Mouse (Mus musculus) cerebellum, postnatal 14 days (tissue): ENCODE measurements around the gene Matn4.

Experiments used
- DNase-seq, 2 experiments: peaks; one replicate each; pipeline ENCODE4 v3.0.0; 2021; ENCODE audit warnings: mixed read lengths in 2 of 2

Gene Matn4

DNA sequence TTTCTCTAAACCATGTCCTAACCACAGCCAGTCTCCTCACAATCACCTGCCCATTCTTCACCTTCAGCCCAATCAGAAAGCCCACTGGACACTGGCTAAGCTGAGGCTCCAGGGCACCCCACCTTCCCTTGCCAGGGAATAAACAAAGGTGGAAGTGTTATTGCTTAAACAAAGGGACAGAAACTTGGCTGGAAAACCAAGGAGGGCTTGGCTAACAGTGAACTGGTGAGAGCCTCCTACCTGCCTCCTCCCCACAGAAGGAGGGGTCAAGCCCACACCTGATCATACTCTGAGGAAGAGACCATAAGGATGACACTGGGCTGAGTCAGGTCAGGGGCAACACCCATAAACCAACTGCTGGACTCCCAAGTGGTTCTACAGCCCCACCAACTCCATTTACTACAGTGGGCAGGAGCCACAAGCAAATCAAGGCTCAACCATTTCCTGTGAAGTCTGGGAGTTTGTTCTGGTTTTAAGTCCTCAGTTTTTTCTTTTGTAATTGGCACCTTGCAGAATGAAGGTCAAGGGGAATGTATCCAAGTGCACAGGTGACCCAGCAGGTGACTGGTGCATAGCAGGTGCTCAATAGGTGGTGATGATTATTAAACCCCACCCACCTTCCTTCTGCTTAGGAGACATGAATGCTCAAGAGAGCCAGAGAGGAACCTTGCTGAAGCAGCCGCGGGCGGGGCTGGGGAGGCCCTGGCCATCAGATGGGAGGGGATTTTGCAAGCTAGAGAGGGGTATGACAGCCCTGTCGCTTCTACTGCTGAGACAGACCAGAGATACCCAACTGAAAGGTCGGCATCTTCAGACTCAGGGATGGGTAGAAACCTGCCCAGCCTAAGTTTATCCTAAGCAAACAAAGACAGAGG is 30.5 kb upstream of the Matn4 start:
- DNase-seq = no peak

DNA sequence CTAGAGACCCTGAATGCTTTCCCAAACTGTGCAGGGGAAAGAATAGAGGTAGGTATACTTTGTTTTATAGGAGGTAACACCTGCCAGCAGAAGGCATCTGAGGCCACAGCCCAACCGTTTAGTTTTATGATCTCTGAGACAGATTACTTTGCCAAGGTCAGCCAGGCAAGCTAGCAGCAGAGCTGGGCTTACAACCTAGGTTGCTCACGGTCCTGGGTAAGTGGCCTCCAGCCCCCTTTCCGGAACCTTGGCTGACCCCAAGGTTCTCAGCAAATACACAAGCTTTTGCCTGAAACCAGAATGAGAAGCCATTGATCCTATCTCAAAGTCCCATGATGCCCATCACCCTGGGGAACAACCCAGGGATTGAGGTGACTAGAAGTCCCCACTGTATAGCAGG is 29.7 kb upstream of the Matn4 start:
- DNase-seq = no peak

DNA sequence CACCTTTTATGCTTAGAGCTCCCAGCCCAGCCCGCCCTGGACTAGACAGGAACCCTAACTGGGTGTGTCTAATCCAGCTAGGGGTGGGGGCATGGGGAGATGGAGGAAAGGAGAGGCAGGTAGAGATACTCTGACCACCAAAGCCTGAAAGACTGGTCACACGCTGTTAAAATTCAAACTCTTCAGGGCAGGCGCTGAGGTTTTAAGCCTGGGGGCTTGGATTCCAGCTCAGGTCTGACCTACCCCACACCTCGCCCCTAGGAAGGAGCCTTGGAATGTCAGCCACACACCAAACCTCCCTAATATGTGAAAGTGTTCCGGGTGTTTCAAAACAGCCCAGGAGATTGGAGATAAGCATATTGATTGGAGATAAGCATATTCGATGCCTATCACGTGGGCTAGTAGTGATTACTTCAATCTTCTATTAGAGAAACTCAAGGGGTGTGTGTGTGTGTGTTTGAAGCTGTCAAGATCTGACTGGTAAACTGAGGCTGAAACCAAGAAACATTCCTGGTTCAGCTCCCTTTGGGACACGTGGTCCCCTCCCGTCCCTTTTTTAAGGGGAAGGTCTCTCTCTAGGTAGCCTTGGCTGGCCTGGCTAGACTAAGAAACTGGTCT is 28.4 kb upstream of the Matn4 start:
- no peak for DNase-seq

- no peak for DNase-seq
Measured at GRCm38 (mm10) chr2:164432541-164433191, 27.7 kb upstream of the Matn4 start.

DNA sequence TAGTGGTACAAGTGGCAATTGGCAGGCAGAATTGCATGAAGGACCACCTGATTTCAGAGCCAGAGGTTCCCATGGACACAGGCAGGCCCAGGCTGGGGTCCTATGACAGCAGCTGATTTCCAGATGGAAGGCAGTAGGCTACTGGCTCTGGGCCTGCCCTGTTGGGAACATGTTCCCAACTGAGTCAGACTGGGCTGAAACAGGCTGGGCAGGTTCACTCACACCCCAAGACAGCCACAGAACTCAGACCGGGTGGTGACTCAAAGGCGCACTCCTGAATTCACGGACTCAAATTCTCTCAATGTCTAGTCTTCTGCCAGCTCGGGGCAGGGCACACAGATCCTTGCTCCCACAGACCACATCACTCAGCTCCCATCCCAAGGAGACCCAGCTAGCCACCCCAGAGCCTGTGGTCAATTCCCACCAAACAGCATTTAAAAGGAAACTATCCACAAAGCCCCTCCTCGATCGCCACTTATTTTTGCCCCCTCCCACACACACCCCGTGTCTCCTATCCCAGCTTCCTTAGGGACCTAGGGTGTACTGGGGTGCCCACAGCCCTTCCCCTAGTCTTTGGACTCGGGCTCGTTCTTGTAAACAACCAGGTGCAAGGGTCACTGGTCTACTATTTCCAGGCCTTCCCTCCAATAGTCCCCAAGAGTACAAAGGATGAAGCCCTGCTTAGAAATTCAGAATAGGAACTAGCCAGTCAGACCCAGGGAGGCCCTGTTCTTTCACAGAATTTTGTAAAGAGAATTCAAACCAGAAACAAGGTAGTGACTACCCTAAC is 26.9 kb upstream of the Matn4 start:
- no peak for DNase-seq

DNA sequence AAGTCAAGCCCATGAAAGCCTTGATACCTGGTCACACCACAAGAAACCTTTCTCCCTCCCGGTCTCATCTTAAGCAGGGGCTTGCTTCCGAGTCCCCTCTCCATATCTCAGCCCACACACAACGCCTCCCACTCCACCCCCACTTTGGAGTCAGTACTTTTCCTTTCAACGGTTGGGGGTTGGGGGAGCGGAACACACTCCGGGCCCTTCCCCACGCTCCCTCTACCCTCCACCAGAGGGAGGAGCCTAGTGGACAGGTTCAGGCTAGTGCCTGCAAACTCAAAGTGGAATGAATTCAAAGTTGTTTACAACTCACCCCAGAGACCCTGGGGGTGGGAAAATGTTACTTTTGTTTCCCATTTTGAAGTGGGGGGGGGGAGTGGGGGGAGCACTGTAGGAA is 25.7 kb upstream of the Matn4 start:
- DNase-seq = no peak

- no peak for DNase-seq
Measured at GRCm38 (mm10) chr2:164429881-164430615, 25.1 kb upstream of the Matn4 start.

DNA sequence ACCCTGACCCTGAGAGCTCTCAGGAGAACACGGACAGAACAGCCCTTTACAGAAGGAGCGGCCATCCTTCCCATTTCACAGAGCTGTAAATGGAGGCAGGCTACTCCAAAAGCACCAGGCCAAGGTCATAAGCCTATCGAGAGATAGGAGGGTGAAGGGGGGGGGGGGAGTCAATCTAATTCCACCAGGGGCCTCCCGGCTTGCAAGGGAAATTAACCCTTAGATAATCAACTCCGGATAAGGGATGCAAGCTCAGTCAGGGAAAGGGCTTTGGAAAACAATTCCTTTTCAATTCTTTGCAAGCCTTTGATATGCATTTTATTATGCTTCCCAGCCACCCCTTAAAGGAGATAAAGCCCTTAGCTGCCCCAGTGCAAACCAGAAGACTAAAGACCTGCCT is 23.5 kb upstream of the Matn4 start:
- no peak for DNase-seq

GRCm38 (mm10) chr2:164426952-164427351 is 22.0 kb upstream of the Matn4 start:
- no peak for DNase-seq

DNA sequence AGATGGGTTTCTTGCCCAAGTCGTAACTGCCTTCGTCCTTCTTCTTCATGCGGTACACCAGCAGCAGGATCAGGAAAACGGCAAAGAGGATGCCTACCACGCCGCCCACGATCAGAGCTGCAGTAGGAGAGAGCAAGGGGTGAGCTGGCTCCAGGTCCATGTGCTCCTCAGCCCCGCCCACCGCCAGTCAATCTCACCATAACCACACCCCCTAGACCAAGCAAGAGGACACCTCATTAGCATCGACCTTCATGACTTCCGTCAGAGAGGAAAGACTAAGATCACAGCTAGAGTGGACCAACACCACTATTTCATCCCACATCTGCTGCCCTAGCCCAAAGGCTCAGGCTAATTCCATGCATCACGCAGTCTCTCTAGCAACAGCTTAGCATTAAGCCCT is 21.2 kb upstream of the Matn4 start:
- DNase-seq = no peak

DNA sequence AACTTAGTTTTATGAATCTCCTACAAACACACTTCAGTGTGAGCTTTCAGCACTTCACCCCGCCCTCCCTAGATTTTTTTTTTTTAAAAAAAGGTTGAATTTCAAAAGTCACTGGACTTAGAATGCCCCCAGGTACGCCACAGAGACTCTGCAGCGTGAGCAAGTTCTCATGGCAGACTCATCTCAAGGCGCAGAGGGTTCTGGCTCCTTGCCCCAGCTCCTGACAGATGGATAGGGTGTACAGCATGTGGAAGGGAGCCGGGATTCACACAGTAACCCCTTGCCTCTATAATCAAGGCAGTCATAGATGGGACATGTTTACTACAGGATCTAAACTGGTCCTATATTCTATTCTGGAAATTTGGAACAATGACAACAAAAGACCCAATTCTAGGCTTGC is 20.4 kb upstream of the Matn4 start:
- peak; percentile 66 to 74 for DNase-seq

DNA sequence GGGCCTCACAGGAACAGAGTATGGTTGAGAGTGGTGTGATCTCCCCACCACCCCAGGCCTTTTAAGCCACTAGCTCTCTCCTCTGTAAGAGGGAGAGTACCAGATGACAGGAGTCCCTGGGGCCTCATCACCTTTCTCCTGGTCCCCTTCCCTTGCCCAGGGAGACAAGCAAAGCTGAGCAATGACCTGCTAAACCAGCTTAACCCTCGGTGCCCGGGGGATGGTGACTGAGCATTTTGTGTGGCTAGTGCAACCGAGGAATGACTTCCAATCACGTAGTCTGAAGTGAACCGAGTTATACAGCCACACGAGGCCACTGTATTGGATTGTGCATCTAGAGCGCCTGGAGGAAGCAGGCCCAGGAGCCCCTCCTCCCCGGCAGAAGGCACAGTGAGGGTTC is 19.4 kb upstream of the Matn4 start:
- DNase-seq = no peak

GRCm38 (mm10) chr2:164423464-164423863 is 18.5 kb upstream of the Matn4 start:
- no peak for DNase-seq

DNA sequence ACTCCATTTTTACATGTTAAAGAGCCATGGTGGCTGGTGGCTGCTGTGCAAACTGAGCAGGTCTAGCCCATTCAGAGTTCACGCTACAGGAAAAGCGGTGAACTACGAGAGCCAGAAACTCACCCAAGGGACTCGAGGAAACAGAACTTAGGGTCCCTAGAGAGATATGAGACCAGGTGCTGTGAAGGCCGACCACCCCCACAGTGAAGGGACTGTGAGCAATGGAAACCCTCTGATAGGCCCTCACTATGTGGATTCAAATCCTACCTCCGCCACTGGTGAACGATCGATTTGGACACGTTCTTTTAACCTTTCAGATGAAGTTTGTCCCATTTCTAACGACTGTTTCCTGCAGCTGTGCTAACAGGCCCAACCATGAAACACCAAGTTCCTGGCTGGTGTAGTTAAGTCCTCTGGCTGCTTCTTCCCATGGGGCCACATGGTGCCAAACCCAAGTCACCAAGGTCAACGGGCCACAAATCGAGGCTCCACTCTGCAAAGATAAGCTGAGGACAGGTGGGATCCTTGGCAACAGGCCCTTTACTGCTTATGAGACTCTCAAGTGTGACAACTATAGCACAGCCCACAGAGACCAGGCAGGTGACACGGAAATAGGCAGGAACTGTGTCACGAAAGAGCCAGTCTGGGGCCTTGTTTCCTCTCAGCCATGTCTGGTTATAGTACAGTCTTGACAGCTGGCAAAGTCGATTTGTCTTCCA is 17.9 kb upstream of the Matn4 start:
- DNase-seq = no peak

DNA sequence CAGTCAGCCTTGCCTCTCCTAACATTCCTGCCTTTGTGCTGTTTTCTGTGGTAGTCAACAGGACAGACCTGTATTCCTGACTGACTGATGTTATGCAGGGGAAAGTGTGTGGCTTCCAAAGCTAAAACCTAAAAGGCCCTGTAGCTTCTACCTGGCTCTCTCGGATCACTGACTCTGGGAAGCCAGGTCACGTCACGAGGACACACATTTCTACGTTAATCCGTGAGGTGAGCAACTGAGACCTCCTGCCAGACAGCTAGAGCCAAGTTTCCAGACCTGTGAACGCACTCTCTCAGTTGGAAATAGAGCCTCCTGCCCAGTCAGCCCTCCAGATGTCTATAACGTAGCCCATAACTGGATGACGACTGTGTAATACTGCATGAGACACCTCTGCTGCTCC is 17.0 kb upstream of the Matn4 start:
- DNase-seq = no peak

- no peak for DNase-seq
Measured at GRCm38 (mm10) chr2:164421306-164421705, 16.3 kb upstream of the Matn4 start.

- DNase-seq = no peak
Measured at GRCm38 (mm10) chr2:164419489-164419888, 14.5 kb upstream of the Matn4 start.

DNA sequence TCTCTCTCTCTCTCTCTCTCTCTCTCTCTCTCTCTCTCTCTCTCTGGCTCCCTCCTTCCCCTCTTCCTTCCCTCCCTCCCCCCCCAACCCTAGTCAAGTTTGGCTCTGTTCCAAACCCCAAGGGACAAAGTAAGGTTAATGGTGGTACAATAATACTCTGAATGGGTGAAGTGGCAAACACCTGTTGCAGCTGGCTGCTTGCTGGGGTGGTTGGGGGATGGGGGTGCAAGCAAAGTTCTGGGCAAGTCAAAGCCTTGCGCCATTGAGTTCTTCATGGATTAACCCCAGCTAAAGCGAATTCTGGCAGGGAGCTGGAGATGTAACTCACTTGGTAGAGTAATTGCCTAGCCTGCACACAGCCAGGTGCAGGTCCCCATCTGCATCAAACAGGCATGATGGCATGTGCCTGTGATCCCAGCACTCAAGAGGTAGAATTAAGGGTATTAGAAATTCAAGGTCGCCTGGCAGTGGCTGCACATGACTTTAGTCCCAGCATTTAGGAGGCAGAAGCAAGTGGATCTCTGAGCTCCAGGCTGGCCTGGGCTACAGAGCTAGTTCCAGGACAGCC is 13.4 kb upstream of the Matn4 start:
- DNase-seq = no peak

- peak; percentile 43 to 61 for DNase-seq
Measured at GRCm38 (mm10) chr2:164417198-164417597, 12.2 kb upstream of the Matn4 start.

- no peak for DNase-seq
Measured at GRCm38 (mm10) chr2:164414581-164414980, 9.6 kb upstream of the Matn4 start.

DNA sequence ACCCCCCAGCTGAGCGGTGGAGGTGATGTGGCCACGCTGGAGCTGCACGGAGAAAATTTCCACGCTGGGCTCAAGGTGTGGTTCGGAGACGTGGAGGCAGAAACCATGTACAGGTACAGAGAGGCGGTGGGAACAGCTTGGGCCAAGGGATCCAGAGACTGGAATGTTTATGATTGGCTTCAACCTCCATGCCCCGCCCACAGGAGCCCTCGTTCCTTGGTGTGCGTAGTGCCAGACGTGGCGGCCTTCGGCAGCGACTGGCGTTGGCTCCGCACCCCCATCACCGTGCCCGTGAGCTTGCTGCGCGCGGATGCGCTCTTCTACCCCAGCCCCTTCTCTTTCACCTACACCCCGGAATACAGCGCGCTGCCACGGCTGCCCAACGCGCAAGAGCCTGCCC is 9.2 kb upstream of the Matn4 start:
- no peak for DNase-seq
